Comparison of ENCODE assay signal across 9 mouse cellular contexts in genomic region chr9:41464057-41464685, GRCm38 (mm10).
DNase-seq lines count a peak whose midpoint lies in the region; ATAC-seq lines count a peak whose summit lies in the region.
"Had no signal": no experiment of that assay in that cellular context is flagged by ENCODE, and none has a peak within 500 bp of the region (broad histone marks: within the 10 kb centered on the region; RNA-seq: fewer than 3 reads in every experiment).

No protein-coding gene starts in this region.

- no peak overlapping the region for H3K9ac ChIP-seq in stomach, embryonic 16.5 days (ENCODE audit: low read length)
- H3K9ac ChIP-seq in heart, embryonic 12.5 days = no peak overlapping the region
- H3K9ac ChIP-seq: liver, embryonic 15.5 days had no signal

- intact Hi-C loops in left cerebral cortex, postnatal 36 days (cut with DNase I) = no loop called here

- peaks cover 16% of the 10 kb centered on the region for H3K4me1 ChIP-seq in hindbrain, embryonic 10.5 days (replicated peaks)
- no peaks in the 10 kb centered on the region for H3K4me1 ChIP-seq in stomach, embryonic 16.5 days (ENCODE audit: control insufficient read depth, insufficient read depth, low read length)
- peaks cover 9% of the 10 kb centered on the region for H3K4me1 ChIP-seq in heart, embryonic 12.5 days (replicated peaks)
- H3K4me1 ChIP-seq: liver, embryonic 15.5 days had no signal

- peak overlapping the region; percentile 72 for H3K27ac ChIP-seq in hindbrain, embryonic 10.5 days
- no peak overlapping the region for H3K27ac ChIP-seq in stomach, embryonic 16.5 days (ENCODE audit: low read length)
- no peak overlapping the region for H3K27ac ChIP-seq in heart, embryonic 12.5 days (ENCODE audit: poor library complexity, severe bottlenecking)
- H3K27ac ChIP-seq: liver, embryonic 15.5 days had no signal

- peak; percentile 81 for DNase-seq in heart, adult 11 months
- no peak for DNase-seq in heart, adult 18-20 months
- DNase-seq in hindbrain, embryonic 10.5 days (ENCODE audit: low spot score) = no peak
- peak; percentile 28 to 32 for DNase-seq in left cerebral cortex, postnatal 36 days (ENCODE audit: low spot score in 2 of 2)
- DNase-seq in heart, adult 9 months (ENCODE audit: low spot score in 2 of 2) = no peak
- no peak for DNase-seq in liver

- H3K4me2 ChIP-seq in stomach, embryonic 16.5 days (ENCODE audit: low read depth, low read length) = no peak overlapping the region
- H3K4me2 ChIP-seq in heart, embryonic 12.5 days = no peak overlapping the region
- H3K4me2 ChIP-seq: liver, embryonic 15.5 days had no signal

- H3K4me3 ChIP-seq in hindbrain, embryonic 10.5 days = no peak overlapping the region
- no peak overlapping the region for H3K4me3 ChIP-seq in stomach, embryonic 16.5 days (replicated peaks; ENCODE audit: low read length)
- H3K4me3 ChIP-seq in heart, embryonic 12.5 days = no peak overlapping the region
- H3K4me3 ChIP-seq: liver, embryonic 15.5 days had no signal

- no peaks in the 10 kb centered on the region for H3K9me3 ChIP-seq in hindbrain, embryonic 10.5 days
- H3K9me3 ChIP-seq in stomach, embryonic 16.5 days (replicated peaks; ENCODE audit: control insufficient read depth, low read length) = no peaks in the 10 kb centered on the region
- no peaks in the 10 kb centered on the region for H3K9me3 ChIP-seq in heart, embryonic 12.5 days (replicated peaks)
- H3K9me3 ChIP-seq: liver, embryonic 15.5 days had no signal

- WGBS in hindbrain, embryonic 10.5 days = 74% methylated on average over 8 of the region's 8 CpGs
- WGBS in stomach, embryonic 16.5 days = 78% methylated on average over 8 of the region's 8 CpGs
- WGBS in heart, embryonic 12.5 days = 66% methylated on average over 8 of the region's 8 CpGs

- peaks cover 43% of the 10 kb centered on the region for H3K36me3 ChIP-seq in hindbrain, embryonic 10.5 days
- no peaks in the 10 kb centered on the region for H3K36me3 ChIP-seq in stomach, embryonic 16.5 days (ENCODE audit: control insufficient read depth, insufficient read depth, low read length)
- H3K36me3 ChIP-seq in heart, embryonic 12.5 days = no peaks in the 10 kb centered on the region
- H3K36me3 ChIP-seq: liver, embryonic 15.5 days had no signal

- H3K27me3 ChIP-seq in hindbrain, embryonic 10.5 days (ENCODE audit: insufficient read depth, poor library complexity, severe bottlenecking) = no peaks in the 10 kb centered on the region
- H3K27me3 ChIP-seq in stomach, embryonic 16.5 days (ENCODE audit: control insufficient read depth, insufficient read depth, low read length) = no peaks in the 10 kb centered on the region
- no peaks in the 10 kb centered on the region for H3K27me3 ChIP-seq in heart, embryonic 12.5 days (replicated peaks)
- H3K27me3 ChIP-seq: liver, embryonic 15.5 days had no signal

- ATAC-seq in stomach, embryonic 16.5 days (ENCODE audit: insufficient read depth, low FRiP score) = peak; percentile 78; the same call in 1 of the 2 replicates
- ATAC-seq in heart, embryonic 12.5 days (ENCODE audit: insufficient number of reproducible peaks, low FRiP score) = no peak

Comparison
In these comparisons a context has a peak if more than half of its experiments do, and no peak if none do; other contexts are left out.
1. DNase-seq: peak in heart, adult 11 months (single experiment) and left cerebral cortex, postnatal 36 days (2 of 2); none in heart, adult 18-20 months (0 of 2), hindbrain, embryonic 10.5 days (single experiment), heart, adult 9 months (0 of 2) and liver (single experiment).